Mouse (Mus musculus) neural tube, embryonic 11.5 days (tissue): ENCODE measurements around the gene Pdia6. TPM values are rescaled to one million over a fixed set of nuclear protein-coding genes. Genes with fewer than 3 reads are reported as not detected.

Experiments
- ATAC-seq: fragments of 200-750 bp; cut with Nextera tagmentation; 2 replicates; pipeline ENCODE4 v1.8.0; 2017; ENCODE audit warnings: moderate number of reproducible peaks, mild to moderate bottlenecking, moderate TSS enrichment, moderate library complexity; ENCODE audit not compliant: insufficient read depth, low FRiP score, low TSS enrichment
- DNase-seq: peaks from one replicate; pipeline ENCODE4 v3.0.0-alpha.2; 2015; ENCODE audit warnings: low spot score
- H3K27ac ChIP-seq: fragments of 300-500 bp; sonication (generic); 2 replicates; pipeline ENCODE4 v1.5.1; 2014; ENCODE audit warnings: low read depth, mild to moderate bottlenecking, low read length
- H3K27me3 ChIP-seq: fragments of 300-500 bp; sonication (generic); 2 replicates; pipeline ENCODE4 v1.6.1; 2014; ENCODE audit warnings: mild to moderate bottlenecking, low read length, mixed read lengths; ENCODE audit not compliant: control insufficient read depth, insufficient read depth
- H3K36me3 ChIP-seq: fragments of 300-500 bp; sonication (generic); 2 replicates; pipeline ENCODE4 v1.6.1; 2014; ENCODE audit warnings: mild to moderate bottlenecking, low read length, moderate library complexity, mixed read lengths; ENCODE audit not compliant: control insufficient read depth, insufficient read depth
- H3K4me1 ChIP-seq: fragments of 300-500 bp; sonication (generic); 2 replicates; pipeline ENCODE4 v1.6.1; 2014; ENCODE audit warnings: low read length, mixed read lengths; ENCODE audit not compliant: control insufficient read depth, insufficient read depth
- H3K4me2 ChIP-seq: fragments of 300-500 bp; sonication (generic); 2 replicates; pipeline ENCODE4 v1.6.1; 2014; ENCODE audit warnings: low read depth, mild to moderate bottlenecking, moderate library complexity
- H3K4me3 ChIP-seq: fragments of 300-500 bp; sonication (generic); 2 replicates; pipeline ENCODE4 v1.5.1; 2014; ENCODE audit warnings: low read depth, low read length
- H3K9ac ChIP-seq: fragments of 300-500 bp; sonication (generic); 2 replicates; pipeline ENCODE4 v1.6.1; 2014; ENCODE audit warnings: mild to moderate bottlenecking, low read length
- H3K9me3 ChIP-seq: fragments of 300-500 bp; sonication (generic); 2 replicates; pipeline ENCODE4 v1.6.1; 2016; ENCODE audit warnings: low read length; ENCODE audit not compliant: control insufficient read depth
- WGBS: fragments of 180-500 bp; shearing (Covaris S2); extraction: QIAGEN DNeasy Blood & Tissue Kit; methylation state at CpG from one replicate; pipeline ENCODE4 v1.1.7; 2014; 5-methylcytosine and 5-hydroxymethylcytosine counted together
- polyA plus RNA-seq: library from polyadenylated mRNA; unstranded; fragments of >200 nt; fragmentation: Nextera tagmentation; extraction: Ambion mirVana; gene quantifications from 2 replicates; pipeline ENCODE4 v1.2.1, GENCODE M21; 2014

The Pdia6 gene
- polyA plus RNA-seq, 1 experiment from 2014 or later: 586 TPM

- 73% methylated on average over 16 of the region's 16 CpGs for WGBS
- no peak overlapping the region for H3K4me2 ChIP-seq
- H3K36me3 ChIP-seq: no peaks in the 10 kb centered on the region
- no peak for DNase-seq
- ATAC-seq: no peak
- H3K9me3 ChIP-seq: no peaks in the 10 kb centered on the region
- no peaks in the 10 kb centered on the region for H3K4me1 ChIP-seq
- H3K4me3 ChIP-seq: no peak overlapping the region
- H3K9ac ChIP-seq: no peak overlapping the region
- H3K27ac ChIP-seq: no peak overlapping the region
- H3K27me3 ChIP-seq: no peaks in the 10 kb centered on the region
Measured at GRCm38 (mm10) chr12:17310852-17311839, 44.8 kb downstream of the Pdia6 start.

GRCm38 (mm10) chr12:17316096-17316495 lies 49.8 kb downstream of the Pdia6 start:
- Histone ChIP-seq H3K4me1 (no peaks in the 10 kb centered on the region), H3K9ac (no peak overlapping the region), H3K9me3 (no peaks in the 10 kb centered on the region), H3K27me3 (no peaks in the 10 kb centered on the region), H3K4me3 (no peak overlapping the region), H3K4me2 (no peak overlapping the region), H3K27ac (no peak overlapping the region), H3K36me3 (no peaks in the 10 kb centered on the region)
- 89% methylated on average over 5 of the region's 5 CpGs for WGBS
- ATAC-seq (no peak), DNase-seq (no peak)

- H3K36me3 ChIP-seq: no peaks in the 10 kb centered on the region
- H3K9ac ChIP-seq: no peak overlapping the region
- ATAC-seq: no peak
- WGBS: 71% methylated on average over 4 of the region's 4 CpGs
- H3K27me3 ChIP-seq: peaks cover 2% of the 10 kb centered on the region
- H3K4me3 ChIP-seq: no peak overlapping the region
- no peak for DNase-seq
- no peaks in the 10 kb centered on the region for H3K9me3 ChIP-seq
- H3K4me1 ChIP-seq: no peaks in the 10 kb centered on the region
- H3K4me2 ChIP-seq: no peak overlapping the region
- no peak overlapping the region for H3K27ac ChIP-seq
Measured at GRCm38 (mm10) chr12:17317970-17318369, 51.6 kb downstream of the Pdia6 start.

- 74% methylated on average over 3 of the region's 3 CpGs for WGBS
- no peaks in the 10 kb centered on the region for H3K9me3 ChIP-seq
- no peaks in the 10 kb centered on the region for H3K4me1 ChIP-seq
- no peaks in the 10 kb centered on the region for H3K36me3 ChIP-seq
- H3K4me3 ChIP-seq: no peak overlapping the region
- no peak overlapping the region for H3K9ac ChIP-seq
- ATAC-seq: no peak
- H3K27ac ChIP-seq: no peak overlapping the region
- DNase-seq: no peak
- H3K27me3 ChIP-seq: peaks cover 7% of the 10 kb centered on the region
- no peak overlapping the region for H3K4me2 ChIP-seq
Measured at GRCm38 (mm10) chr12:17318453-17318852, 52.1 kb downstream of the Pdia6 start.

GRCm38 (mm10) chr12:17324549-17325470 lies 58.5 kb downstream of the Pdia6 start:
- H3K4me1 ChIP-seq: peaks cover 5% of the 10 kb centered on the region; the same call in 1 of the 2 replicates
- peak; percentile 45 for DNase-seq
- H3K4me3 ChIP-seq: peak overlapping the region; percentile 41
- no peaks in the 10 kb centered on the region for H3K9me3 ChIP-seq
- H3K27ac ChIP-seq: no peak overlapping the region
- peaks cover 28% of the 10 kb centered on the region for H3K27me3 ChIP-seq
- peak overlapping the region; percentile 37; the same call in 1 of the 2 replicates for H3K9ac ChIP-seq
- no peaks in the 10 kb centered on the region for H3K36me3 ChIP-seq
- no peak; the same call in 1 of the 2 replicates for ATAC-seq
- 3% methylated on average over 51 of the region's 51 CpGs for WGBS
- peak overlapping the region; percentile 82 for H3K4me2 ChIP-seq

GRCm38 (mm10) chr12:17329259-17329658 lies 62.9 kb downstream of the Pdia6 start, which contains the start of gene Atp6v1c2:
Gene Atp6v1c2 (minus strand): TSS chr12:17329359.
- Histone ChIP-seq H3K9ac (no peak within 1 kb of the TSS), H3K4me2 (no peak within 1 kb of the TSS), H3K4me3 (no peak within 1 kb of the TSS), H3K9me3 (no peaks in the 10 kb centered on the region), H3K27me3 (peaks cover 13% of the 10 kb centered on the region), H3K4me1 (peaks cover 5% of the 10 kb centered on the region; the same call in 1 of the 2 replicates), H3K36me3 (no peaks in the 10 kb centered on the region), H3K27ac (no peak within 1 kb of the TSS)
- DNase-seq (no peak), ATAC-seq (no peak)
- 75% methylated on average over 3 of the region's 3 CpGs for WGBS

GRCm38 (mm10) chr12:17333459-17333858 lies 67.1 kb downstream of the Pdia6 start:
- Histone ChIP-seq H3K27ac (no peak overlapping the region), H3K4me1 (no peaks in the 10 kb centered on the region), H3K4me2 (no peak overlapping the region), H3K9me3 (no peaks in the 10 kb centered on the region), H3K36me3 (no peaks in the 10 kb centered on the region), H3K9ac (no peak overlapping the region), H3K27me3 (no peaks in the 10 kb centered on the region), H3K4me3 (no peak overlapping the region)
- ATAC-seq (no peak), DNase-seq (no peak)
- WGBS: 28% methylated on average over 1 of the region's 1 CpGs
